Mouse (Mus musculus) ES-Bruce4 (cell line): ENCODE measurements around the gene Arhgap35.

Experiments
- CTCF ChIP-seq: IDR thresholded peaks from one replicate; pipeline ENCODE4 v1.8.1; 2011; ENCODE audit warnings: low read depth, low read length
- POLR2A ChIP-seq: IDR thresholded peaks from one replicate; pipeline ENCODE4 v1.8.1; 2011; ENCODE audit warnings: low read length; ENCODE audit not compliant: insufficient read depth

GRCm38 (mm10) chr7:16613461-16614170 lies 1.2 kb downstream of the Arhgap35 start:
- TF ChIP-seq CTCF (no peak), POLR2A (no peak)
